Mouse (Mus musculus) forebrain, embryonic 14.5 days (tissue): ENCODE data around the gene Med13. TPM values are rescaled to one million over a fixed set of nuclear protein-coding genes. Genes with fewer than 3 reads are reported as not detected.

Source experiments
- ATAC-seq: fragments of 200-750 bp; cut with Nextera tagmentation; 2 replicates; pipeline ENCODE4 v1.8.0; 2017; ENCODE audit warnings: mild to moderate bottlenecking, moderate library complexity
- DNase-seq: peaks from one replicate; pipeline ENCODE4 v3.0.0-alpha.2; 2015; ENCODE audit warnings: low spot score
- H3K27ac ChIP-seq: fragments of 300-500 bp; sonication (generic); 2 replicates; pipeline ENCODE4 v1.5.1; 2014; ENCODE audit warnings: low read depth, mild to moderate bottlenecking, control low read depth, low read length, moderate library complexity
- H3K27me3 ChIP-seq: fragments of 300-500 bp; sonication (generic); replicated peaks from 2 replicates; pipeline ENCODE4 v1.6.1; 2014; ENCODE audit warnings: low read length, control low read depth, mixed read lengths; ENCODE audit not compliant: control insufficient read depth, insufficient read depth
- H3K36me3 ChIP-seq: fragments of 300-500 bp; sonication (generic); 2 replicates; pipeline ENCODE4 v1.6.1; 2014; ENCODE audit warnings: low read length, control low read depth; ENCODE audit not compliant: control insufficient read depth, insufficient read depth
- H3K4me1 ChIP-seq: fragments of 300-500 bp; sonication (generic); 2 replicates; pipeline ENCODE4 v1.6.1; 2014; ENCODE audit warnings: antibody characterized with exemption, low read length, control low read depth; ENCODE audit not compliant: control insufficient read depth, insufficient read depth
- H3K4me2 ChIP-seq: fragments of 300-500 bp; sonication (generic); 2 replicates; pipeline ENCODE4 v1.6.1; 2014; ENCODE audit warnings: mild to moderate bottlenecking, control low read depth, low read length
- H3K4me3 ChIP-seq: fragments of 300-500 bp; sonication (generic); 2 replicates; pipeline ENCODE4 v1.5.1; 2014; ENCODE audit warnings: low read depth, low read length, control low read depth
- H3K9ac ChIP-seq: fragments of 300-500 bp; sonication (generic); 2 replicates; pipeline ENCODE4 v1.6.1; 2014; ENCODE audit warnings: mild to moderate bottlenecking, low read length, control low read depth, moderate library complexity
- H3K9me3 ChIP-seq: fragments of 300-500 bp; sonication (generic); replicated peaks from 2 replicates; pipeline ENCODE4 v1.6.1; 2016; ENCODE audit warnings: low read length, control low read depth, mixed read lengths; ENCODE audit not compliant: control insufficient read depth
- WGBS: fragments of 180-500 bp; shearing (Covaris S2); extraction: QIAGEN DNeasy Blood & Tissue Kit; methylation state at CpG from one replicate; pipeline ENCODE4 v1.1.7; 2014; 5-methylcytosine and 5-hydroxymethylcytosine counted together
- polyA plus RNA-seq: library from polyadenylated mRNA; unstranded; fragments of >200 nt; fragmentation: Nextera tagmentation; extraction: Ambion mirVana; gene quantifications from 2 replicates; pipeline ENCODE4 v1.2.1, GENCODE M21; 2014

Gene Med13
- 13.4 and 17.1 TPM in 2 replicates for polyA plus RNA-seq

DNA sequence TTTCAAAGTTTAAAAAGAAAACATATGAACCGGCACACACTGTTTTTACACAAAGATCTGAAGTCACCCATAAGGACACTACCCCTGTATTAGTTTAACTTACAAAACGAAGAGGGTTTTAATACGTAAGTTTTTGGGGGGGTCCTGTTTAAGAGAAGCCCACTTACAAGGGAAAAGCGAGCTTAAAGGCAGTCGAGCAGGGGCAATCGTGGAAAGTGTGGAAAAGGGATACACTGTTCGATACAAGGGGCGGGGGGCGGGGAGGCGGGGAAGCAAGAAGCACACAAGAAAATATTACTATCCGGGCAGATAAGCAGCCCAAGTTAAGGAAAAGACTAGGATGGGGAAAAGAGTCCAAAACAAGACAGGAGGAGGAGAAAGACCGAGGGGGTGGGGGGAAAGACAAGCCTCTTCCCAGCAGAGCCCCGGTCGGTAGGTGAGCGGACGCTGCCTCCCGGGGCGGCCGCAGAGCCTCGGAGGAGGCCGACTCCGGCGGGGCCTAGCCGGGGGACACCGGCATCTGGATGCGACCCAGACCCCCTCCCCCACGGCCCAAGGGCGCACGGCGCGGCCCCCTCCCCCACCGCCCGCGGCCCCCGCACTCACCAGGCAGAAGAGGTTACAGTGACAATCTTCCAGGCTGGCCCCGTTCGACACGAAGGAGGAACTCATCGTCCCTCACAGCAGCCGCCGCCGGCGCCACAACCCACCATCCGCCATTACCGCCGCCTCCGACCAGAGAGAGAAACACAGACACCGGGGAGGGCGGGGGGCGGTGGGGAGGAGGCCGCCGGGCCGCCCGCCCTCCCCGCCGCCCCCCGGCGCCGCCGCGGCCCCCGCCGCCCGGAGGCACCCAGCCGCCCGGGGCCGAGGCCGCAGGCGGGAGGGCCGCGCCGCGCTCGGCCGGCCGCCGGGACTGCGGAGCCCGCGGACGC is at the start of gene Med13:
TSS of gene Med13 (minus strand) at position 749 of the 935 bp plus-strand sequence.
- H3K4me3 ChIP-seq: peak within 1 kb of the TSS; percentile 93
- H3K9ac ChIP-seq: peak within 1 kb of the TSS; percentile 98
- H3K27ac ChIP-seq: peak within 1 kb of the TSS; percentile 98
- WGBS: under 1% methylated on average over 62 of the region's 81 CpGs
- H3K36me3 ChIP-seq: peaks cover 15% of the 10 kb centered on the region
- no peaks in the 10 kb centered on the region for H3K27me3 ChIP-seq
- DNase-seq: peak; percentile 56
- peak; percentile 44 for ATAC-seq
- peaks cover 23% of the 10 kb centered on the region for H3K4me1 ChIP-seq
- H3K4me2 ChIP-seq: peak within 1 kb of the TSS; percentile 80
- no peaks in the 10 kb centered on the region for H3K9me3 ChIP-seq

DNA sequence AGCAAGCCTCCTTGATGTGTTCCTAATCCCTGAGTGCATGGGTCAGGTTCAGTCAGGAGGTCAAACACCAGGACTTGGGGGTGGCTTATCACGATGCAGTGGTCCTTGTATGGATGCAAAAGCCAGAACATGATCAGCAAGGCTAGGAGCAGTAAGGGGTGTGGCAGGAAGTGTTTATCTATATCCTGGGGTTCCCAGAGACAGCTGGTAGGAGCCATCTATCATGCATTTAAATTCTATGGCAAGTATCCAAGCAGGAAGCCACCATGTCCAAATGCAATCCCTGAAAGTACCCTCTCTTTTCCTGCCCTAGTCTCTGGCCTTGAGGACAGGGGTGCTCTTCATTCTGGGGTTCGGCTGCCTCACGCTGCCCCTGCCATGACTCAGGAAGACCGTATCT is 47.2 kb upstream of the Med13 start:
- 89% methylated on average over 4 of the region's 4 CpGs for WGBS
- H3K27ac ChIP-seq: no peak overlapping the region
- no peak overlapping the region for H3K9ac ChIP-seq
- no peaks in the 10 kb centered on the region for H3K9me3 ChIP-seq
- no peak overlapping the region for H3K4me3 ChIP-seq
- H3K4me2 ChIP-seq: no peak overlapping the region
- ATAC-seq (no peak), DNase-seq (no peak)
- H3K4me1 ChIP-seq: no peaks in the 10 kb centered on the region
- H3K27me3 ChIP-seq: no peaks in the 10 kb centered on the region
- no peaks in the 10 kb centered on the region for H3K36me3 ChIP-seq

DNA sequence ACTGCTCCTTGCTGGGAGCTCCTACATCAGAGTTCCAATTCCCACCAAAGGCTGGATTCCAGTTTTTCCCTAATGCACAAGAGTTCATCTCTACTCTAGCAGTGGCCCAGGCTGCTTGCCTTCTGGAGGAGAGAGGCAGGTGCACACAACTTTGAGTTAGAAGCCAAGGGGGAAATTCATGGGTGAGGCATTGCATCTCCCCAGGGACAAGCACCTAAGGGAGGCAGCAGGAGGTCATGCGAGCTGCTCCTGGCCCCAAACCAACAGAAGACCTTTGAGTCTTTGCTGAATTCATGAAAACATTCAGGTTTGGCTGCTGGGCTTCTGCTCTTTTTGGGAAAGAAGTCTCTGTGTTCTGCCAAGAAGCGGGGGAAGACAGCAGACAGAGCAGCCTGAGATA is 46.4 kb upstream of the Med13 start:
- 84% methylated on average over 2 of the region's 2 CpGs for WGBS
- no peak overlapping the region for H3K27ac ChIP-seq
- H3K4me3 ChIP-seq: no peak overlapping the region
- ATAC-seq (no peak), DNase-seq (no peak)
- no peak overlapping the region for H3K9ac ChIP-seq
- no peaks in the 10 kb centered on the region for H3K36me3 ChIP-seq
- H3K4me2 ChIP-seq: no peak overlapping the region
- no peaks in the 10 kb centered on the region for H3K9me3 ChIP-seq
- no peaks in the 10 kb centered on the region for H3K4me1 ChIP-seq
- H3K27me3 ChIP-seq: no peaks in the 10 kb centered on the region

DNA sequence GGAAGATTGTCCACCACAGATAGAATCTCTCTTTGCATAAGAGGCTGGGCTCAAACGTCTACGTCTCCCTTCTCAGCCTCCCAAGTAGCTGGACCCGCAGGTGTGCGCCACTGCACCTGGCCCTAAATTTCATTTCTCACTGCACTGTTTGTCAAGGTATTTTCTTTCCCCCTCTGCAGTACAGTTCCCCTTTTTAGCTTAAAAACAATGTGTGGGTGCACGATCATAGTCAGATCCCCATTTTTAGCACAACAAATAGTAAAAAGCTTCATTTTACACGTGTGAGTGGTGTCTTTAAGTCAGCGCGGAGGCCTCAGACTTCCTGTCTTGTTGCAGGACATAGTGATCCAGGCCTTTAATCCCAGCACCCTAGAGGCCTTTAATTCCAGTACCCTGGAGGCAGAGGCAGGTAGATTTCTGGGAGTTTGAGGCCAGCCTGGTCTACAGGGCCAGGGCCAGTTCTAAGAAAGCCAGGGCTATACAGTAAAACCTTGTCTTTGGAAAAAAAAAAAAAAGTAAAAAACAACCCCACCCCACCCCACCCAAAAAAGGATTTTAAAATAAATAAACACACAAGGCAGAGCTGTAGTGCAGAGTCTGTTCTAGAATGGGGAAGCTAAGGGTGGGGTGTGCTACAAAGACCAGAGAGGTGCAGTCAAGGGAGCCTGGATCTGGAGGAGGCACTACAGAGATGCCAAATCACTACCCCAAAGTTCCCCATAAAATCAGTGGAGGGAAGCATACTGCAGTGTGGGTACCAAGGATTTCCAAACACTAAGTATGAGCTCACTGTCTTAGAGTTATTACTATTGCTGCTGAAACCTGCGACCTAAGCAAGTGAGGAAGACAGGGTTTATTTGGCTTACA is 42.1 kb upstream of the Med13 start:
- H3K4me2 ChIP-seq: no peak overlapping the region
- DNase-seq (no peak), ATAC-seq (no peak)
- H3K27ac ChIP-seq: no peak overlapping the region
- no peak overlapping the region for H3K9ac ChIP-seq
- no peak overlapping the region for H3K4me3 ChIP-seq
- H3K9me3 ChIP-seq: no peaks in the 10 kb centered on the region
- WGBS: 89% methylated on average over 9 of the region's 9 CpGs
- H3K36me3 ChIP-seq: no peaks in the 10 kb centered on the region
- no peaks in the 10 kb centered on the region for H3K4me1 ChIP-seq
- no peaks in the 10 kb centered on the region for H3K27me3 ChIP-seq

DNA sequence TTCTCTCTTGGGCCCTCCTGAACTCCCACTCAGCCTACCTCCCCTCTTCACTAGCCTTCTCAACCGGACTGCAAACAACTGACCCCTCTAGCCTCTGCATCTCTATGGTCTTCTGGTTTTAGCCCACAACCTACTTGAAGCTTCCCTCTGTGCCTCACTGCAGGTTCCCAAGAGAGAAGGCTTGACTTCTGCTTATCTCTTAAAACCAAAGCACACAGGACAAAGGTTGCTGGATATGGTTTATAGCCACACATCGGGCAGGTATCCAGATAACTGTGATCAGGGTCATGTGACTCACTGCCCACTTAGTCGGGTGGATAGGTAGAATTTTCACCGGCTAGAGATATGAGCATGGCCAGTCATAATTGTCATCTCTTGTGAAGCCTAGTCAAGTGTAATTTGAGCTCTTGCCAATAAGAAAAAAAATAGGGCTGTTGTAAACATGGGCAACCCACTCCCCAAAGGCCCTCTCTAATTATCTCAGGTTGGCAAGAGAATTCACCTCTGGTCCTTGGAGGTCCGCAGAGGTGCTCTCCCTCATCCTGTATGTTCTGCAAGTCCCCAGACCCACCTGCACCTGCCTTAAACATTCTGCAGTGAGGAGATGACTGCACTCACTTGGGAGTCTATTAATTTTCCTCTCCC is 39.7 kb upstream of the Med13 start:
- ATAC-seq (no peak), DNase-seq (no peak)
- Histone ChIP-seq H3K9me3 (no peaks in the 10 kb centered on the region), H3K9ac (no peak overlapping the region), H3K4me3 (no peak overlapping the region), H3K27me3 (no peaks in the 10 kb centered on the region), H3K4me2 (no peak overlapping the region), H3K27ac (no peak overlapping the region), H3K4me1 (no peaks in the 10 kb centered on the region), H3K36me3 (no peaks in the 10 kb centered on the region)
- WGBS: 89% methylated on average over 5 of the region's 5 CpGs

DNA sequence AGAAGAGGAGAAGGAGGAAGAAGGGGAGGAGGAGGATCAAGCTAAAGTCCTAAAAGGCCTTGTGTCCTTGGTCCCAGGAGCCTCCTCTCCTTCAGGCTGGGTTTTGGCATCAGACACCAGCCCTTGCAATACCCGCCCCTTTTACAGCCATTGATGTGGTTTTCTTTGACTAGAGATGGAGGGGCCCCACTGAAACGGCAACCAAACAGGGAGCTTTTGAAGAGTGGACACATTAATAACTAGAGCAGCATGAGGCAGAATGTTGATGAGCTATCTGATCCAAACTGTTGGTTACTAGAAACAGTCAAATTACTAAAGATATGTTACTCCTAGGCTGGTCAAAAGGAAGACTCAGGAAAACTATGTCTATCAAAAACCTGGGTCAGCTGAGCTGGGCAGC is 39.1 kb upstream of the Med13 start:
- DNase-seq: no peak

DNA sequence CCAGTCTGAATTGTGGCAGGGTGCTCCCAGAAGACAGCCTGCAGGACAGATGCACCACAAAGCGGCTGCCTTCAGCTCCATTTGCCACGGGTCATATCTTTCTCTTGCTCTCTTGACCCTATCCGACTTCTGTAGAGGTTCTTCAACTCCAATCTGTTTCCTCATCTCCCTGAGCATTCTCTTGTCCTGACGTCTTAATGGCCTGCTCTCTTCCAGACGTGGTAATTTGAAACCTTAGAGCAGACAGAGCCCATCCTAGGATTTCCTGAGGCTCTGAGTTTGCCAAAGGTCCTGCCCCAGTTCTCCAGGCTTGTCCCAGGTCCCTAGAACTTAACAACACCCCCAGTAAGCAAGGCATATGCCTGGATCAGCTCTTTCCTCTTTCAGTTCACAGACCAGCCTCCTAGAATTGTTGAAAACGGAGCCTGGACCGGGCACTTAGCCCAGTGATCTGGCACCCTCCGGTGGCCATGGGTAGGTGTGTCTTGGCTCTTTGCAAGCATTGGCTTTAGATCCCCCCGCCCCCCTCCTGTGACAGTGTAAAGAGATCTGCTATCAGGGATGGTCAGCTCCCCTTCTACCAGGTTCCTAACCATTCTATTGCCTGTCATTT is 38.2 kb upstream of the Med13 start:
- Histone ChIP-seq H3K4me3 (no peak overlapping the region), H3K4me1 (no peaks in the 10 kb centered on the region), H3K36me3 (no peaks in the 10 kb centered on the region), H3K27ac (no peak overlapping the region), H3K4me2 (no peak overlapping the region), H3K9ac (no peak overlapping the region), H3K9me3 (no peaks in the 10 kb centered on the region), H3K27me3 (no peaks in the 10 kb centered on the region)
- WGBS: 17% methylated on average over 9 of the region's 9 CpGs
- ATAC-seq: no peak
- peak; percentile 69 for DNase-seq

More for the DNA sequence above, 39.1 kb upstream of the Med13 start:
- Histone ChIP-seq H3K36me3 (no peaks in the 10 kb centered on the region), H3K9me3 (no peaks in the 10 kb centered on the region), H3K4me2 (no peak overlapping the region), H3K27ac (no peak overlapping the region), H3K9ac (no peak overlapping the region), H3K27me3 (no peaks in the 10 kb centered on the region), H3K4me1 (no peaks in the 10 kb centered on the region), H3K4me3 (no peak overlapping the region)
- 35% methylated on average over 2 of the region's 2 CpGs for WGBS
- no peak for ATAC-seq

DNA sequence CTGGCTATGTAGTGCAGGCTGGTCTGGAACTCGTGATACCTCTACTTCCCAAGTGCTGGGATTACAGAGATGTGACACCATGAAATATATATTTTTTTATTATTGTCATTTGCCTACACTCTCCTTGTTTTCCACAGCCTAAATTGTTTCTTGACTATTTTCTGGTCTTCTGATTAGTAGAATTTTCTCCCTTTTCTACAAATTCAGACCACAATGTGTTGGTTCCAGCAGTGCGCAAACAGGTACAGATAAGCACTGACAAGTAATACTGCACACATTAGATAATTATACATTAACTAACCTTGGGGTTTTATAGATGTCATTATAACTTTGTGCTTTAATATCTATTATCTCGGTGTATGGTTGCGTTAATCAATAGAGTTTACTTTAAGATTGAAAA is 37.7 kb upstream of the Med13 start:
- H3K27ac ChIP-seq: no peak overlapping the region
- H3K9ac ChIP-seq: no peak overlapping the region
- no peaks in the 10 kb centered on the region for H3K27me3 ChIP-seq
- no peak overlapping the region for H3K4me3 ChIP-seq
- no peaks in the 10 kb centered on the region for H3K4me1 ChIP-seq
- DNase-seq (no peak), ATAC-seq (no peak)
- no peaks in the 10 kb centered on the region for H3K36me3 ChIP-seq
- no peaks in the 10 kb centered on the region for H3K9me3 ChIP-seq
- no peak overlapping the region for H3K4me2 ChIP-seq
- WGBS: 93% methylated on average over 4 of the region's 4 CpGs
